Mouse (Mus musculus) left cerebral cortex, adult 9 months (tissue): ENCODE measurements at regions not wholly inside any gene's neighbourhood (a gene's known extent, or its start where the extent isn't known, plus 50 kb on each side); places are given as distances from the start of the nearest gene placed in this dataset.
A peak's percentile ranks its signal among the peaks of the same experiment; 100 is the strongest.

Source experiments
- DNase-seq, 2 experiments: peaks; one replicate each; pipeline ENCODE4 v3.0.0; 2022; ENCODE audit warnings: low spot score in 2 of 2

DNA sequence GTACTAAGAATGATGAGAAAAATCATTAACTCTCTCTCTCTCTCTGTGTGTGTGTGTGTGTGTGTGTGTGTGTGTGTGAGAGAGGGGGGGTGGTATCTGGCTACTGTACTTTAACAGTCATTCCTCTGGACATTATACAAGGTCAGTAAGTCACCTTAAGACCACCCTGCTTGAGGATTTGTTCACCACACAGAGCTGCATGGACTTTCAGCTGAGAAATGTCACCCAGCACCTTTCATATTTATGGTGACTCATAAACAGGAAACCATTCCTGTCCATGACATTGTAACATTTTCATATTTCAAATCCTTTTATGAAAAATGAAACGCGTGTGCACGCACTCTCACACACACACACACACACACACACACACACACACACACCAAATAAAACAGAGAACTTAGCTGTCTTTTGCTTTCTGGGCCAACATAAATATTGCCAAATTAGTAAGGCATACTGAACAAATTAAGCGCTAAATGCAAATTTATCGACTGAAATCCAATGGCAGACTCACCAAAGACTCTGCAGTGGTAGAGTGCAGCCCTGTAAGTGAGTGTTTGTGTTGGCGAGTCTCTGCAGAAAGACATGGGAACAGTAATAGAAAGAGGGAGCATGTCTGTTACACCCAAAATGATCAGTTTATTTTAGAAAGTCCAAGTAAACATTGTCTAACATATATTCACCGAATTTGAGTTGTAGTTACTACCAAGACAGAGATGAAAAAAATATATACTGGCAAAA is 277.7 kb downstream of the Osr1 start:
- DNase-seq: no peak

DNA sequence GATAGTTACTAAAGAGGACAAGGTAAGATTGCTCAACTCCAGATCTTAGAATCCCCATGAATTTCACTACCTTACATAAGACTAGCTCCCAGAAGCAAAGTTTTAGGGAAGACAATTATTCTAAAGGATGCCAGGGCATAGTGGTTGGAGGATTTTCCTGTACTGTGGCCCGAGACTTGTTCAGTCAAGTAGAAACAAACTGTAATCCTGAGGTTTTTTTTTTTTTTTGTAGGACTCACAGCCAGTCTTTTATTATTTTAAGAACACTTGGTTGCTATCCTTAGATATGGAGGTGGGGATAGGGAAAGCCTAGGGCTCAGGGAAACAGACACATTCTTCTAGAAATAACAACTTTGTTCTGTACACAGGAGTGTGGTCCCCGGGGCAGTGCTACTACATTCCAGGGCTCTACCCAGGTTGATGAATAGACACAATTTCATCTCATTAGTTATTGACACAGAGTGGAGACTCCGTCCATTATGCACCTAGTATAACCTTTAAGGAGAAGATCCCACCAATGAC is 285.6 kb downstream of the Osr1 start:
- no peak for DNase-seq

GRCm38 (mm10) chr12:9856128-9856621 is 286.3 kb downstream of the Osr1 start:
- DNase-seq: peak in 1 of 2 experiments; percentile 28

GRCm38 (mm10) chr12:9857990-9858389 is 288.1 kb downstream of the Osr1 start:
- peak; percentile 73 to 84 for DNase-seq

GRCm38 (mm10) chr12:9862301-9862700 is 292.4 kb downstream of the Osr1 start:
- no peak for DNase-seq

DNA sequence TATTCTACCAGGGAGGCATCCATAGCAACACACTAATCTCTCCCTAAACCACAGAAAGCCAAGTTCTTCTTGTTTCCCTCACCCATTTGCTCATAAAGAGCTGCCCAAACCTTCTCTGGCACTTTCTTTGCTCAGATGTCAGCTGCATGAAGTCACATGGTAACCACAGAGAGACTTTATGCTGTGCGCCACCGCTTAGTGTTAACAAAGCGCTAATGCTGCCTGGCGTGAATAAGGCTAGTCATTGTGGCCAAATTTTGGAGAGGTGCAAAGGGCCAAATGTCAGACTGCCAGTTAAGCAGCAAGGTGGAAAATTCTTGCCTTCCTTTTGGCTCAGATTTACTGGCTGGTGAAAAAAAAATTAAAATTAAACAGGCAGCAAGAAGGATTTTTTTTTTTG is 302.3 kb downstream of the Osr1 start:
- no peak for DNase-seq

DNA sequence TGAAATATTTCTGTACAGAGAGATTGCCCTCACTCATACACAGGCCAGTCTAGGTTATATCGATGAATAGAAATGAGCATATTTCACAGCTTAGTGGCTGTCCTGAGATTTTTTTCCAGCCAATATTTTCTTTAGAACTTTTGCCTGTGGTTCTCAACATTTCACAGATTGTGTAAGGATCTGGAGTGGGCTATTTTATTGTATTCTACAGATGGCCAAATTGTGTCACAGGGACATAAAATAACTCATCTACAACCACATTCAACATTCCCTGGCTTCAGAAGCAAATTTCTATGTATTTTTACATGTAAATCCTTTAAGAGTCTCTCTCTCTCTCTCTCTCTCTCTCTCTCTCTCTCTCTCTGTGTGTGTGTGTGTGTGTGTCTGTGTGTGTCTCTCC is 303.3 kb downstream of the Osr1 start:
- no peak for DNase-seq

GRCm38 (mm10) chr12:9874823-9875222 is 304.9 kb downstream of the Osr1 start:
- no peak for DNase-seq

DNA sequence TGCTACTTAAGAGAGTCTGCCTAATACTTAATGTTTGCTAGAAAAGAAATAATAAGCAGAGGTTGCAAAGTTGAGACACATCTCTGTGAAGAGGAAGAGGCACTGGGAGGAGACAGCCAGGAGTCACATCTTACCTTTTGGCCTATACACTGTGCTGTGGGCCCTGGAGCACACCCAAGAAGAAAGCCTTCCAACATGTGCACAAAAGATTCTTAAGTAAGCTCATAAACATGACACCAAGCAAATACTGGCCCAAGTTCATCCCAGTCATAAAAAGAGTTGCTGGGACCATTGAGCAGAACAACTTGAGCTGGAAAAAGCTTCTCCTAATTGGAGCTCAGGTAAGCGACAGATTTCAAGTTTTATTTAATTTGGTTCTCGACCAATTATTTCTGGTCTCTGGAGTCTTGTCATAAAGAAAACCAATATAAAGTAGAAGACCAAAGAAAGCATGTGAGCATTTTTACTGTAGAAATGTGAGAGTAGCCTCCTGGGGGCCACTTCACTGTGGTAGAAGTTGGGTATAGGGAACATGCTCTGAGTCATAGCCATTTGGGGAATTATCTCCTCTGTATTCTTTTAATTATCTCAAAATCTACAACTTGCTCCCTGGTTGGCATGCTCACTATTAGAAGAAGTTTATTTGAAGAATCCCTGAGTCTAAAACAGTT is 312.2 kb downstream of the Osr1 start:
- no peak for DNase-seq

- DNase-seq: no peak
These were observed 313.3 kb downstream of the Osr1 start for GRCm38 (mm10) chr12:9883037-9883730.

GRCm38 (mm10) chr12:9894521-9894920 is 324.6 kb downstream of the Osr1 start:
- no peak for DNase-seq

DNA sequence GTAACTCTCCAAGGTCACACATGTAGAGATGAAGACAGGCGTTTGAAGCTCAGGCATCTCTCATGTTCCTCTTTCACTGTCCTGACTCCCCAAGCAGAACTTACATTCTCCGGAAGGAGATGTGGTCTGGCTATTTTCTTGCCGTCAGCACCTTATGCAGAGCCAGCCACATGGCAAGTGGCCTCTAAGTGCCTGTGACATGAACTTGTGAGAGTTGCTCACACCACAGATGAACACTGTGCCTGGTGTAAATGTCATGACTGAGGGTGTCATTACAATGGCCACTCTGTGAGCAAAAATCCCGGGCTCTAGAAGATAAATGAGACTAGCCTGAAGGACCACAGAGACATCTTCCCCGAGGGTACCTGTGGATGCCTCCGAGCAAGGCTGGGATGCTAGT is 328.1 kb downstream of the Osr1 start:
- DNase-seq: no peak

DNA sequence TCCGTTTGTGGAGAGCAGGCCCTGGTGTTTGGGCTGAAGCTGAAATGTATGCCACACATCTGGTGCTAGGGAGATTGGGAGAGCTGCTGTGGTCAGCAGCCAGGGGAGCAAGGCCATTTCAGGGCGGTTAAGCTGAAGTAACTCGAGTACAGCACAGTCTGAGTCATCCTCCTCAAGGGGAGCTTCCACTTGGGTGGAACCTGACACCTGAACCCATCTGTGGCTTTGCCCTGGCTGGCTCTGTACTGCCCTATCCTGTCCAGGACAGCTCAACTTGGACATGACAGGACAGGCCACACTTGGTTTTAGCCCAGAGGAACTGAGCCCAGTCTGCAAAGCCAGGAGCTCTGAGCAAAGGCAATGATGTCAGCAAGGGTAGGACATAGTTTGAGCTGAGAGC is 328.5 kb downstream of the Osr1 start:
- no peak for DNase-seq

GRCm38 (mm10) chr12:9901948-9902347 is 332.0 kb downstream of the Osr1 start:
- no peak for DNase-seq

DNA sequence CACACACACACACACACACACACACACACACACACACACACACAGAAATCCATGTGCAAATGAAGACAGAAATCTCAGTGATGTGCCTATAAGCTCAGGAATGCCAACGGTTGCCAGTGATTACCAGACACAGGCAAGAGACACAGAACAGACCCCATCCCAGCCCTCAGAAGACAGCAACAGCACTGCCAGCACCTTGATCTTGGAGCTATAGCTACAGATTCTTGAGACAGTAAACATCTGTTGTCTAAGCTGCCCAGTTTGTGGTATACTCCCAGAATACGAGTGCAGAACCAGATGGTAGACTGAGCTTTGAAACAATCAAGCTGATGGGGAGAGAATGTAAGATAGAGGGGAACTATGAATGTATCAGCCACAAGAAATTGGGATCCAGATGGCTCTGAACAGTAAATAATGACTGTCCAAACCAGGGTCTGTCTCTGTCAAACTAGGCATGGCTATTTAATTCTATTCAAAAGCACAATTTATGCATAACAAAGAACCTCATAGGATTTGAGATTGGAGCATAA is 333.9 kb downstream of the Osr1 start:
- DNase-seq: no peak

GRCm38 (mm10) chr12:9912333-9912732 is 342.4 kb downstream of the Osr1 start:
- no peak for DNase-seq

DNA sequence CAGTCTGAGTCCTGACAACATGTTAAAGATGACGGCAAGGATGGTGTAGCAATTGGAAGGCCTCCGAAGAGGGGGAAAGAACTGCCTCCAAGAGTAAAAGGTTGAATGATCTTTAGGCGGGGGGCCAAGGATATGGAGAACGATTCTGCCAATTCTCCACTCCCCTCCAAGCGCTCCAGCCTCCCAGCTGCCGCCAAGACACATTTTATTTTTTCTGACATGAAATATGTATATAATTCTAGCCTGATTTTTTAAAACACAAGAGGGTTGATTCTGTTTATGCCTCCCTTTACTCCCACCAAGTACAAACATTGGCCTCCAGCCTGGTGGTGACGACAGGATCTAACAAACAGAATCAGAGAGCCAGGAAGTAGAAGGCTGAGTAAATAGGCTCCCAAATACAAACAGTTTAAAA is 345.8 kb downstream of the Osr1 start:
- DNase-seq: no peak

DNA sequence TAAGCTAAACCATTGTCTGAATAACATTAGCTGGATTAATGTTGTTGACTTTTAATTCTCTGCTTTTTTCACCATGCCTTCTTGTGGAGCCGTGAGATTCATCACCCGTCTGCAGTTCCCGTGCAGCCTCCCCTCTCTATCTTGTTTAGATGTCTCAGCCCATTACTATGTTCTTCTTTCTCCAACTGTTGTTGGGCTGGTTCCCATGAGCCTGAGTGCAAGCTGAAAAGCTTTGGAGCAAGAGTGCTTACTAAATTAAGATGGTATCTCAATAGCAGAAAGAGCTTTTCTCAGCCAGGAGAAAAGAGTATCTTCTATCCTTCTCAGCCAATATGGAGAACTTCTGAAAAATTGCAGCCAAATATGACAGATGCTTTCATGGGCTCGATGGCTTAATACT is 348.1 kb downstream of the Osr1 start:
- no peak for DNase-seq

GRCm38 (mm10) chr12:9919007-9919406 is 349.1 kb downstream of the Osr1 start:
- DNase-seq: no peak

DNA sequence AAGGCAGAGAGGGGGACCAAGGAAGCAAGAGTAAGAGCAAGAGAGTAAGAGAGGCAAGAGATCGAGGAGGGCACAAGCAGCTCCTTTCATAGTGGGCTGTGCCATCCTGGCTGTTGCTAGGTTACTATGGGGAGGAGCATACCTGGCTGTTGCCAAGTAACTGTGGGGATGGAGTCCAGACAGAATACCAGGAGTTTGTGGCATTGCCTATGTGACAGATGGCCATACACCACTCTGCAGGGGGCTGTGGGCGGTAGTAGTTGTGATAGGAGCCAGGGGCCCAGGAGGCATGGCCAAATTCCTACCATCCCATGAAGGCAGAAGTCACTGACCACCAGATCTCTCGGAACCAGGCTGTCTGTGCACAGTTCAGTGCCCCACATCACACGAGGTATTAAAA is 349.5 kb downstream of the Osr1 start:
- no peak for DNase-seq

DNA sequence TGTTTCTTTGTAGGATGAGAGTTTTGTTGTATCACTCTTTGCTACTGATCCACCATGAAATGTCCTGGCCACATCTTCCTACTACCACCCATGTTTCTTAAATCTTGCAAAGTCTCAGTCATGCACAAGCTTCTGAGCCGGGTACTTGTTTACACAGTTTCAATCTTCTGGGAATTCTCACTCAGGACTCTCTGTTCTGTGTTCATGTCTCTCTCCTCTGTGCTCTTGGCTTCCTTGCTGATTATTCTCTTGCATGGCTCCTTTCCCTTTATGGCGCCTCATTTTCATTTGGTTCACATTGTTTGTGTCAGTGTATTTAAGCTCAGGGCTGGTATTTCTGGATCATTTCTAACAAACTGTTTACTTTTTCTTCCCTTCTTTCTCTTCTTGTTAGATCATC is 350.5 kb downstream of the Osr1 start:
- DNase-seq: no peak

DNA sequence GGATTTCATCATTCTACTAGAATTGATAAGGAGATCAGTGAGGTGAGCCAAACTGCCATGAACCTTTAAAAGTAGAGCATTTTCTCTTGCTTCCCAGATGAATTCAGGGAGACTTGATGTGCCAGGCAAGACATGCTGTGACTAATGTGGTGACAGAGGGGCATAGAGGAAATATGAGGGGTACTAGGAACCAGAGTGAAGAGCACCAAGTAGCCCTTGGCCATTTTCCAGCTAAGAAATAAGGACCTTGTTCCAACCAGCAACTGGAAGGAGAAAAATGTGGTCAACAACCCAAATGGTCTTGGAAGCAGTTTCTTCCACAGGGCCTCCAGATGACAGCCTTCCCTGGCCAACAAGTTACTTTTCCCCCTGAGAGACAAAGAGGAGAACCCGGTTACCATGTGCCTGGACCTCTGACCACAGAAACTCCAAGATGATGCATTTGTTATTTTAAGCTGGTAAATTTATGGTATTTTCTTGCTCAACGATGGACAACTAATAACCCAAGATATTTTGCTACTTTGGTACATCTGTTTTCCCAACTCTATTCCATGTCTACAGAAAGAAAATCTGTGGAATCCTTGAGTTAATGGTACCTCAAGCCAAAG is 351.8 kb downstream of the Osr1 start:
- no peak for DNase-seq
